Mouse (Mus musculus): ENCODE results near the gene Atl1. TPM values are rescaled to one million over a fixed set of nuclear protein-coding genes. Genes with fewer than 3 reads are reported as not detected.

The Atl1 gene
- 100 to 1,000 TPM; 223 to 259 TPM for total RNA-seq (2021)

DNA sequence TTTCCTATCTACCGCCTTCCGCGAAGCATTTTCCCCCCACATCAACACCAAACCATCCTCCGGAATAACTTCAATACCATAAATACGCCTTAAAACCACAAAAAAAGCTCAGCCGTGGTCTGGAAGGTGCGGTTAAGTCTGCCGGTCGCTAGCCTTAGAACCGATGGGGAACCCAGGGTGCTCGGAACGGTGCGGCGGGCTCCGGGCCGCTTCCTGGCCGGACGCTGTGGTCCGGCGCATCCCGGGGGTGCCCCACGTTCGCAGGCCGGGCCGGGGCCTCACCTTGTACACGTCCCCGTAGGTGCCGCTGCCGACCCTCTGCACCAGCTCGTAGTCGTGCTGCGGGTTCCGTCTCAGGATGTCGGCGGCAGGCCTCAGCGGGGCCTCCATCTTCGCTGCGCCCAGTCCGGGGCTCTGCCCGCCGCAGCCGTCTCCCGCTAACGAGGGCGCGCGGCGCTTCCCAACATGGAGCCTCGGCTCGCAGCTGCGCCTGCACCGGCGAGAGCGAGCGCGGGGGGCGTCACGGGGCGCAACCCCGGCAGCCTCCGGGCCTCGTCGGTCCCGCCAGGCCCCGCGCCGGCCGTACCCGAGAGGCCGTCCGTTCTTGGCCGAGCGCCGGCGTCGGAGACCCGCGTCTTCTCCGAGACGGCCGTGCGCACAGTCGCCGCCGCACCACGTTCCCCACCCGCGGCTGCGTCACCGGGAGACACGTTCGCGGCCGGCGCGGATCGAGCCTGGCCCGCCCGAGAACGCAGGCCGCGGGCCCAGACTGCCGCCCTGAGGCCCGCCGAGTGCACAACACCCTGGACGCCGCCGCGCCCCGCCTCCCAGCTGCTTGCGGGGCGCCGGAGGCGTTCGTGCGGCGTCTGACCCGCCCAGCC lies at the start of gene Atl1, which contains the start of gene Map4k5:
Atl1 (plus strand) TSS at position 244 of the 881 bp plus-strand sequence.
Map4k5 (minus strand) TSS at position 830 of the 881 bp plus-strand sequence.
- intact Hi-C loops (cut with DNase I), result loop anchor here (2.0 to 5.0 kb wide), 4 partner anchors 40 to 160 kb away; no protein-coding TSS in a partner anchor
- peak; percentile 90 to 93 for DNase-seq (ENCODE audit: low spot score in 2 of 2)

DNA sequence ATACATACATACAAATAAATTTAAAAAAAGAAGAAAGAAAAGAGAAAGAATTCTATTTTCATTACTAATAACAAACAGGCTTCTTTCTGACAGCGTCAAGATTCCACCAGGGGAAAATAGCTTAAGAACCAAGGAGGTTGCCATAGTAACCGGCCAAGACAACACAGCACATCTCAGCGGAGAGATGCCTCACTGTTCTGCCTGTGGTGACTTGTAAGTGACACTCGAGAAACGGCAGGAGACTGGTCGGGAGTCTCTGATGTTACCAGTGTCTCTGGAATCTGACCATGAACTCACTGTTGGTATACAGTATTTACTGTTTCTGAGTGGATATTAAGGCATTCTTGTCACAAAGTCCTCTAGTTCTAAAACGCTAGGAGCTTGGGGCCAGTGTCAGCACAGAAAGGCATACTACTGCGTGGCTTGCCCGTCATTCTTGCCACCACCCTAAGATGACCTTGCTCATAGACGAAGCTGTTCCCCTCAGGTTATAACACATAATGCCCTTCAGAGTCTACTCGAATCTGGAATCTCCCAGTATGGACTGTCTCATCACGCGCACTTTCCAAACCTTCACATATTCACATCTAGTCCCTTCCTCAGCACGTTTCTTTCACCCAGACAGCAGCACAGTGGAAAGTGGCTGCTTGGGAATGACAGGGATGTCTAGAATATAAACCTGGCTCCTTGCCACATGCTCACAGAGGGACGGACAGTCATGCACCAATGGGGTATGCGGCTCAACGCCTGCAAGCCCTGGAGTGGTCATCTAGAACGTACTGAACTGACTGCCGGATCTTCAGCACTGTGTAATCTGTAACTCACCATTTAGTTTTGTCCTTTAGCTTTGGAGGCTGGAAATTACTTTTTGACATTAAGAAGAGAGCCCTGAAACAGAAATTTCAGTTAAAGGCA lies 48.6 kb upstream of the Atl1 start:
- intact Hi-C loops (cut with DNase I), result no loop called here
- DNase-seq (ENCODE audit: low spot score in 2 of 2), result no peak

DNA sequence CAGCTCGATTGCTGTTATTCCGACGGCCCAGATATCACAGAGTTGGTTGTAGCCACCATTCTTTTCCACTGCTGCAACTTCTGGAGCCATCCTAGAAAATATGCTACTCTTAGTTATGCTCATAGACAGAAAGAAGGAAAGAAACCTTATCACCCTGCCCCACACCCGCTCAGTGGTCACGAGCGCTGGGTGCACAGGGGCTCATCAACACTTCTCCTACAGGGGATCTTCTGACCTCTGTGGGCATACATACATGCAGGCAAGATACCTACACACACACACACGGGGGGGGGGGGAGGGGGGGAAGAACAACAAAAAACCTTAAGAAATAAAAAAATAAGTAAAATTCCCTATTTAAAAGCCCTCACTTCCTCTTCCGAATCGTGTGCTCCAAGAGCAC lies 46.7 kb upstream of the Atl1 start:
- DNase-seq (ENCODE audit: low spot score in 2 of 2), result no peak
- intact Hi-C loops (cut with DNase I), result no loop called here

DNA sequence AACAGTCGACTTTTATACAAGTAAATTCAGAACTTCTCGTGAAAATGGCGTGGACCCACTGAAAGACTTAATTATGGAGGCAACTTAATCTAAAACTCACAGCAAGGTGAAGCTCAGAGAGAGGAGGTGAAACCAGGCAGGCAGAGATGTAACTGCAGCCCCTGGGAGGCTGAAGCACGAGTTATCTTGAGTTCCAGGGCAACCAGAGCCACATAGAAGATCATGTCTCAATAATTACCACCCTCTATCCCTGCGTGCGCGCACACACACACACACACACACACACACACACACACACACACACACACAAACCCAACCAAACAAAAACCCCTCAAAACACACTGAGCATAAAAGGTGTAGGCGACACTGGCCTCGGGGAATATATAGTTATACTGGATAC lies 45.9 kb upstream of the Atl1 start:
- intact Hi-C loops (cut with DNase I), result no loop called here
- no peak for DNase-seq (ENCODE audit: low spot score in 2 of 2)

DNA sequence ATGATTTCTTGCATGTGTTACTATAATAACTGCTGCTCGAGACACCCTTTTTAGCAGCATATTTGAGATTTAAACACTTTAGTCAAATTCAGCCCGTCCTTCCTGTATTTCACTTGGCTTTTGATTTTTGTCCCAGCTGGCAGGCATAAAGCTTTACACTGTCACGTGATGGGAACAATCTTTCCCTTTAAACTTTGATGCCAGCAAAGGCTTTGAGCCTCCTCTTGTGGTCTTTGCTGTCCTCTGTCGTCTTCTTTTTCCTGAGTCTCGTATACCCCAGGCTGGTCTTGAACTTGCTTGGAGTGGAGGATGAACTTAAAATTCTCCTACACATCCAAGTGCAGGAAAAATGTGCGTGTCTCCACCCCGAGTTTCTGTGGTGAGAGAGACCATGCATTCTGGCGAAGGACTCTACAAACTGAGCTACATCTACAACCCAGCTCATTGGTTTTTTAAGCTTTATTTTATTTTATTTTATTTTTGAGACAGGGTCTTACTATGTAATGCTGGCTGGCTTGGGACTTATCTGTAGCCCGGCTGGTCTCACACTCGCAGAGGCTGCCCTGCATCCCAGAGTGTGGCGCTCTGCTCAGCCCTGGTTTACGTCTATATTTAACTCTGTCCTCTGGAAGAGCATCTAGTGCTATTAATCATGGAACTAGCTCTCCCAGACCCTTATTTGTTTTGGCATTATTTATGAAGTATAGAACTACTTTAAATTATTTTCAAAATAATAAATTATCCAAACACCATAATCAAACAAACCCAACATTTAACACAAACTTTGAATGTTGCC lies 44.1 kb upstream of the Atl1 start:
- no peak for DNase-seq (ENCODE audit: low spot score in 2 of 2)
- intact Hi-C loops (cut with DNase I), result no loop called here

DNA sequence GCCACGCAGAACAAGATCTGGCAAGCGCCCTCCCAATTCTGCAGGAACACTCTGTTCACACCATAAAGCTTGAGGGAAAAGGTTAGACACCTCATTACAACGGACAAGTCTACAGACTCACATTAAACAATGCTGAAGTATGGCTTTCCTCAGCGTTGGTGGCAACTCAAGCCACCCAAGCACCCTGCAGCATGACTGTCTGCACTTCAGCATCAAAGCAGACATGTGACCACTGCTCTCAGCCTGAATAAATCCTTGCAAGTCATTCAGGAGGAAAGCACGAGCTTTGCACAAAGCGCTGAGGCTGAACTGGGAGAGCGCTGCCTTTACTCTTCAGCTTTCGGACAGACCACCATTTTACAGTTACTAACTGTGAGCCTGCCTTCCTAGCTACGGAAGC lies 40.1 kb upstream of the Atl1 start:
- intact Hi-C loops (cut with DNase I), result loop anchor here (5.0 kb wide), 1 partner anchor 40 kb away; the partner anchor contains the start of genes Atl1 and Map4k5
- DNase-seq (ENCODE audit: low spot score in 2 of 2), result no peak

DNA sequence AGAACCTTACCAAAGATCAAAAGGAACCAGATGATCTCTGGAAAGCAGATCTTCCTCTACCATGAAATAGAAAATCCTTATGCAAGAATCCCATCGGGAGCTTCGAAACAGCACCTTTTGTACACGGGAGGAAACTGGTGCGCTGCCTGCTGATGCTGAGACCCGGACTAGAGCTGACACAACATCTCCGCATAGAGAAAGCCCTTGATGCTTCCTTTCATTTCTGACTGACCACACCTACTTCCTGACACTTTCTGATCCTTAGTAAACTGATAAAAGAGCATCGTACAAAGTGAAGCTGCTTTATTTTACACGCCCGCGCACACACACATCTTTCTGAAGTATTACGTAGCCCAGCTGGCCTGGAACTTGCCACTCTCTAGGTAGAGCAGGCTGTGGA lies 39.0 kb upstream of the Atl1 start:
- DNase-seq (ENCODE audit: low spot score in 2 of 2), result no peak
- intact Hi-C loops (cut with DNase I), result loop anchor here (5.0 kb wide), 1 partner anchor 39 kb away; the partner anchor contains the start of genes Atl1 and Map4k5

DNA sequence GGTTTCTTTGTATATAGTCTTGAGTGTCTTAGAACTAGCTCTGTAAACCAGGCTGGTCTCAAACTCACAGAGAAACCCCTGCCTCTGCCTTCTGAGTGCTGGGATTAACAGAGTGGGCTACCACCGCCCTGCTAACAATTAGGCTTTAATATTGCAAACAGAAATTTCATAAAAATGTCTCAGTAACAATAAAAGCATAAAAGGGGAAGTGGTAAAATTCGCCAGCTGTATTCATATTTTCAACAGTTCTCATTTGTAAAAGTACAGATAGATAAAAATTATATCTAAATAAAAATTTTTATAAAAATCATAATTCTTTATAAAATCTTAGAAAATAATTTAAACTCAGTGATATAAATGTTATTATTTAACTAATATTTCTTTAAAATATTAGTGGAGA lies 38.5 kb upstream of the Atl1 start:
- intact Hi-C loops (cut with DNase I), result loop anchor here (5.0 kb wide), 1 partner anchor 38 kb away; the partner anchor contains the start of genes Atl1 and Map4k5
- DNase-seq (ENCODE audit: low spot score in 2 of 2), result no peak

DNA sequence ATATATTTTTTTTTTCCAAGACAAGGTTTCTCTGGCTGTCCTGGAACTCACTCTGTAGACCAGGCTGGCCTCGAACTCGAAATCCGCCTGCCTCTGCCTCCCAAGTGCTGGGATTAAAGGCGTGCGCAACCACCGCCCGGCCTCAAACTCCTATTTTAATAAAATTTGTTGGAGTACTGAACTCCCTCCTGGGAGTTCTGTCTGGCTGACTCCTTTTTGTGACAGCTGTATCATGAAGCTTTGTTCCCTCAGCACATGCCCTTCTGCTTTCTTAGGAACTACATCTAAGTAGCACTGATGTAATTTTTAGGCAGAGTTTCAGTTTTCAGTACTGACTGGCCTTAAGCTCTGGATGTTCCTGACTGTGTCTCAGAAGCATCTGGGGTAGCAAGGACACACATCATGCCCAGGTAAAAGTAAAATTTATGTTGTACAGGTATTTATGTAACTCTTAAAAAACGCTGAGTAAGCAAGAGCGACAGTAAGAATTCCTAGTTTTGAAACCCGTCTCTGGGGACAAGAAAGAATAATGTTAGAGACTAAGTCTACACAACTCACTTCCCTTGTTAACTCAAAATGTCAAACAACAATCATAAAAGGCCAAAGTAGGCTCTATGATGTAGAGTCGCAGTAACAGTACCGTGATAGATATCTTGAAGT lies 36.6 kb upstream of the Atl1 start:
- intact Hi-C loops (cut with DNase I), result no loop called here
- DNase-seq (ENCODE audit: low spot score in 2 of 2), result no peak

DNA sequence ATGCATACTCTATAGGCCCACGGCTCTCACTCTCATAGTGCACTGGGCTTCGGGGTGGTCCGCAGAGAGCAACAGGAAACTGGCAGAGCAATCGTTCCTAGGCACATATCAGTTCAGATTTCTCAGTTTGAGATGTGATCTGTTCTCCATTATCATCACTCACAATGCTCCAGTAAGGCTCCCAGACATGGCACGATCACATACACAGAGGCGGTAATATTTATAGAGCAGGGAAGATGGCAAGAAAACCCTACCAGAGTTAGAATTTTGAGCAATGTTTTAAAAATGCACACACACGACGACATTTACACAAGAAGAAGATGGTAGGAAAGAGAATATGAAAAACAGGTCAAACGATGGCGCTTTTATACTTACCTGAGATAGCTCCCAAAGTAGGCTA lies 36.0 kb upstream of the Atl1 start:
- intact Hi-C loops (cut with DNase I), result no loop called here
- DNase-seq (ENCODE audit: low spot score in 2 of 2), result peak in 1 of 2 experiments; percentile 32

DNA sequence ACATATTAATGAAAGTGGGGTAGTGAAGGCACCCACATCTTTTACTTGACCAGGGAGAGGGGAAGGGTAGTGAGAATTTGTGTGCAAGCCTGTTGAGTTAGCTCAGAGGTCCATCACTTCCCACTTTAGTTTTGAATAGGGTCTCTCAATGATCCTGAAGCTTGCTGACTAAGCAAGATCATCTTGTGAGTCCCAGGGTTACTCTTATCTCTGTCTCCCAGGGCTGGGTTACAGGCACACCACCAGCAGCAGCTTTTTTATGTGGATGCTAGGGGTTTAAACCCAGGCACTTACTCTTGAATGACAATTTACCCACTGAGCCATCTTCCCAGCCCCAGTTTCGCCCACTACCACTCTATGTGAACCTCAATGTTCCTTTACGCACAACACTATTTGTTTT lies 34.8 kb upstream of the Atl1 start:
- intact Hi-C loops (cut with DNase I), result no loop called here
- no peak for DNase-seq (ENCODE audit: low spot score in 2 of 2)

DNA sequence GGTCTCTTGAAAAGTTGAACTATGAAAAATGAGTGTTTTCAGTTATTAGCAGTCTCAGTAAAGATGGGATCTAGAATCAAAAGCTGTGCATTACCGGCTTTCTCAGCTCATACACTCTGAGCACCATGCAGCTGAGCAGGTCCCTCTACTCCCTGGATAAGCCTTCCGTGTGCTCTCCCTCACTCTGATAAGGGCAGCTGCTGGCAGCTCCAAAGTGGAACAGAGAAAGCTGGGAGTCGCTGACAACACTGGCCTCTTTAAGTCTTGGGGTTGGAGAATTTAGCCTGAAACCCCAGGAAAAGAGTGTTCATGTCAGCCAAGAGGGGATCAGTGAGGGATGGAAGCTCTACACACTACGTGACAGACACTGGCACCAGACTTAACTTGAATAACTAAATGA lies 33.6 kb upstream of the Atl1 start:
- intact Hi-C loops (cut with DNase I), result no loop called here
- no peak for DNase-seq (ENCODE audit: low spot score in 2 of 2)

DNA sequence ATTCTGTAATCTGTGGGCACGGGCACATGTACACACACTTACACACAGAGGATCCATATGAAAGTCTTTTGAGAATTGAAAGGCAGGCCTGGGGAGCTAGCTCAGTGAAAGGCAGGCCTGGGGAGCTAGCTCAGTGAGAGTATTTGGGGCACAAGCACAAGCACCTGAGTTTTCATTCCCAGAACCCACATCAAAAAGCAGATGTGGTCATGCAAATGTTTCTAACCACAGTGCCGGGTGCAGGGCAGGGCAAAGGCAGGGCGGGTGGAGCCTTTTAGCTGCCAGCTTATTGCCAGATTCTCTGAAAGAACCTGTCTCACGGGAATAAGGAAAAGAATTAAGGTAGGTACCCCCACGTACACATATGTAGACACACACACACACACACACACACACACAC lies 28.9 kb upstream of the Atl1 start:
- intact Hi-C loops (cut with DNase I), result no loop called here
- DNase-seq (ENCODE audit: low spot score in 2 of 2), result no peak

DNA sequence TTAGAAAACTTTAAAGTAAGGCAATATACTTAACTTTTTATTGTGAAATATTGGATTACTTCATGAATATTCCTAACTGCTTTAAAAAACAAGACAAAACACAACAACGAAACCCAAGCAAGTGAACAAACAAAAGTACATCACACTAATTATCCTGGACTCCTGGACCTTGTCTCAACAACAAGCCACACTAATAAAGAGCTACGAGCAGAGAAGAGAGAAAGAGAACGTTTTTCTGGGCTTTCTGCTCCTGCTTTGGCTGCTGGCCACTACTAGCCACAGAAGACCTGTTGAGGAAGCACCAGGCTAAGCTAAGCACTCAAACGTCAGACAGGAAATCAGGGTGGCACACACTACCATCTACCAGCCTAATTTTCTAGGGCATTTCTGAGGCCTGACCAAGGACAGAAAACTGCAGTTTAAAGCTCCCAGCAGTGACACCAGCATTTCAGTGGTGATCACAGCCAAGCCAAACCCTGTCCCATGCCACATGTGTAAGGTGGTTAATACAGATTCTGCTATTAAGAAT lies 28.2 kb upstream of the Atl1 start:
- intact Hi-C loops (cut with DNase I), result no loop called here
- DNase-seq (ENCODE audit: low spot score in 2 of 2), result no peak

DNA sequence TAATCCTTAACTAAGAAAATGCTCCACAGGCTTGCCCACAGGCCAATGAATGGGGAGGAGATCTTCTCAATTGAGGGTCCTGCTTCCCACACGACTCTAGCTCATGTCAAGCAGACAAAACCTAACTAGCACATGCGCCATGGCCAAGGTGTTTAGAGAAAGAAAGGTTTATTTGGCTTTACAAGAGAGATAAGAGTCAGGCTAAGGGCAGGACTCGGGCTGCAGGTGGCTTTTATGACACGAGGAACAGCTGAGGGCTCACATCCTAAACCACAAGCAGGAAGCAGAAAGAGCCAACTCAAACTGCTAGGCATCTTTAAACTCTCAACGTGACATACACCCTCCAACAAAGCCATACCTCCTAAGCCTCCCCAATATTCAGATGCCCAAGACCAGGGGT lies 25.1 kb upstream of the Atl1 start:
- no peak for DNase-seq (ENCODE audit: low spot score in 2 of 2)
- intact Hi-C loops (cut with DNase I), result no loop called here

DNA sequence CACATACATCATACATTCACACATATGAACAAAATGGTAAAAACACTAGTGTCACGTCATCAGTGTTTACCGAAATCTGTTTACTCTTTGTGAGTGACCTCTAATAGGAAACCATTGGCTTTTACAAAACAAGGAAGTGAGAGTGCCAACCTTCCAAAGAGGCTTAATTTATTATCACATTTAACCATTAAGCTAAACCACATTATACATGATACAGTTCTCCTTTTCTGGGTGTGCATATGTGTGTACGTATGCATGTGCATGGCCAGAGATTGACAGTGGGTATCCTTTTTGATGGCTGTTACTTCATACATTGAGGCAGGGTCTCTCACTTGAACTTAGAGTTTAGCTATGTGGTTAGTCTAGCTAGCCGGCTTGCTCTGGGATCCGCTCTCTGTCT lies 20.8 kb upstream of the Atl1 start:
- intact Hi-C loops (cut with DNase I), result no loop called here
- DNase-seq (ENCODE audit: low spot score in 2 of 2), result no peak

DNA sequence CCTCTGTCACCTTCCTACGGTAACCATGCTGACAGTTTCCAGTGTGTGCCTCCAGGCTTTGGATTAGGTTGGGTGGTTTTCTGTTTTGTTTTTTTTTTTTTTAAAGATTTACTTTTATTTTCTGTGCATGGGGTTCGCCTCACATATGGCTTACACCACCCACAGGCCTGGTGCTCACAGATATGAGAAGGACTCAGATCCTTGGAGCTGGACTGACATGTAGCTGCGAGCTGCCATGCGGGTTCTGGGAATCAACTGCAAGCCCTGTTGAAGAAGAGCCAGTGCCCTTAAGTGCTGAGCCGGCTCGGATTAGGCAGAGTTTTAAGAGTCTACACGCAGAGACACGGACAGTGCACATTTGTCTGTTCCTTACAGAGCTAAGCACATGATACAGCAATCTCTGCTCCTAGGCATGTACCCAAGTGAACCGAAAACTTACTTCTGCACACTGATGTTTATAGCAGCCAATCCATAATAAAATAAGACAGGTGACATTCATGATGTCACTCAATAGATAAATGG lies 14.5 kb upstream of the Atl1 start:
- peak in 1 of 2 experiments; percentile 40 for DNase-seq (ENCODE audit: low spot score in 2 of 2)
- intact Hi-C loops (cut with DNase I), result no loop called here

DNA sequence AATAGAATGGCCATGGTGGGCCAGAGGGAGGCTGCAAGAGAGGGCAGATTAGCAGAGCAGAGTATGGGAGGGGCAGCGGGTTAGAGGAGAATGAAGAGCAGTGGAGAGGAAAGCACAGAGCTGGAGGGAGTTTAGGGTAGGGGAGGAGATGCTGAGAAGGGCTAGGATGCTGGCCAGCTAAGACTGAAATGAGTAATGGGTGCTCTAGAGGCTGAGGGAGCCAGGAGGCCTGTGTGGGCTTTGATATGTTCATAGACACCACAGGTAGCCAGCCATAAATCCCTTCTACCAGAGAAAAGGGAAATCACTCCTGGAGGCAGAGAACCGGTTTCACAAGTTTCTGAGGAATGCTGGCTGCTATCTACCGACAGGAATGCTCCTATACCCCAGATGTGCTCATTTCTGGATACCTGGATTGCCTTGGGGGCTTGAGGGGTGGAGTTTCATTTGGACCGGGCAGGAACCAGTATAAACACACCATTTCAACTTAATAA lies 13.2 kb upstream of the Atl1 start:
- DNase-seq (ENCODE audit: low spot score in 2 of 2), result no peak
- intact Hi-C loops (cut with DNase I), result no loop called here
